Mouse (Mus musculus): Measurements from ENCODE around the gene Rnf141. TPM values are rescaled to one million over a fixed set of nuclear protein-coding genes. Genes with fewer than 3 reads are reported as not detected.

The Rnf141 gene
- polyA plus RNA-seq, 1 experiment from 2014 or later: 27.1 TPM

GRCm38 (mm10) chr7:110794722-110795121 is 49.5 kb downstream of the Rnf141 start:
- Histone ChIP-seq H3K9me3 (ENCODE audit: control insufficient read depth, low read length) (no peaks in the 10 kb centered on the region), H3K27me3 (ENCODE audit: control insufficient read depth, insufficient read depth, low read length) (no peaks in the 10 kb centered on the region), H3K27ac (ENCODE audit: low read depth, low read length) (no peak overlapping the region), H3K4me3 (ENCODE audit: low read length) (no peak overlapping the region), H3K4me2 (replicated peaks; ENCODE audit: low read depth, low read length) (no peak overlapping the region), H3K9ac (ENCODE audit: low read depth, low read length) (no peak overlapping the region), H3K4me1 (ENCODE audit: control insufficient read depth, insufficient read depth, low read length) (peaks cover 13% of the 10 kb centered on the region), H3K36me3 (ENCODE audit: control insufficient read depth, insufficient read depth, low read length) (no peaks in the 10 kb centered on the region)
- ATAC-seq (ENCODE audit: low FRiP score, low TSS enrichment): no peak
- 54% methylated on average over 4 of the region's 4 CpGs for WGBS

GRCm38 (mm10) chr7:110792834-110793233 is 51.4 kb downstream of the Rnf141 start:
- WGBS: 83% methylated on average over 2 of the region's 2 CpGs
- H3K9ac ChIP-seq (ENCODE audit: low read depth, low read length): no peak overlapping the region
- H3K27ac ChIP-seq (ENCODE audit: low read depth, low read length): no peak overlapping the region
- no peaks in the 10 kb centered on the region for H3K27me3 ChIP-seq (ENCODE audit: control insufficient read depth, insufficient read depth, low read length)
- ATAC-seq (ENCODE audit: low FRiP score, low TSS enrichment): no peak
- H3K9me3 ChIP-seq (ENCODE audit: control insufficient read depth, low read length): no peaks in the 10 kb centered on the region
- no peaks in the 10 kb centered on the region for H3K36me3 ChIP-seq (ENCODE audit: control insufficient read depth, insufficient read depth, low read length)
- H3K4me3 ChIP-seq (ENCODE audit: low read length): no peak overlapping the region
- H3K4me1 ChIP-seq (ENCODE audit: control insufficient read depth, insufficient read depth, low read length): peaks cover 9% of the 10 kb centered on the region
- no peak overlapping the region for H3K4me2 ChIP-seq (replicated peaks; ENCODE audit: low read depth, low read length)

- WGBS: 80% methylated on average over 5 of the region's 5 CpGs
- no peaks in the 10 kb centered on the region for H3K36me3 ChIP-seq (ENCODE audit: control insufficient read depth, insufficient read depth, low read length)
- no peaks in the 10 kb centered on the region for H3K9me3 ChIP-seq (ENCODE audit: control insufficient read depth, low read length)
- H3K9ac ChIP-seq (ENCODE audit: low read depth, low read length): no peak overlapping the region
- ATAC-seq (ENCODE audit: low FRiP score, low TSS enrichment): no peak
- H3K4me2 ChIP-seq (replicated peaks; ENCODE audit: low read depth, low read length): no peak overlapping the region
- H3K4me3 ChIP-seq (ENCODE audit: low read length): no peak overlapping the region
- H3K27ac ChIP-seq (ENCODE audit: low read depth, low read length): no peak overlapping the region
- no peaks in the 10 kb centered on the region for H3K27me3 ChIP-seq (ENCODE audit: control insufficient read depth, insufficient read depth, low read length)
- peaks cover 6% of the 10 kb centered on the region; the same call in 1 of the 2 replicates for H3K4me1 ChIP-seq (ENCODE audit: control insufficient read depth, insufficient read depth, low read length)
These were observed 52.1 kb downstream of the Rnf141 start for GRCm38 (mm10) chr7:110792201-110792600.

- no peaks in the 10 kb centered on the region for H3K9me3 ChIP-seq (ENCODE audit: control insufficient read depth, low read length)
- H3K27me3 ChIP-seq (ENCODE audit: control insufficient read depth, insufficient read depth, low read length): no peaks in the 10 kb centered on the region
- ATAC-seq (ENCODE audit: low FRiP score, low TSS enrichment): peak; percentile 35; the same call in 1 of the 2 replicates
- H3K4me1 ChIP-seq (ENCODE audit: control insufficient read depth, insufficient read depth, low read length): peaks cover 9% of the 10 kb centered on the region; the same call in 1 of the 2 replicates
- WGBS: 48% methylated on average over 8 of the region's 8 CpGs
- H3K4me2 ChIP-seq (replicated peaks; ENCODE audit: low read depth, low read length): no peak overlapping the region
- no peak overlapping the region for H3K27ac ChIP-seq (ENCODE audit: low read depth, low read length)
- no peak overlapping the region for H3K4me3 ChIP-seq (ENCODE audit: low read length)
- H3K36me3 ChIP-seq (ENCODE audit: control insufficient read depth, insufficient read depth, low read length): no peaks in the 10 kb centered on the region
- no peak overlapping the region for H3K9ac ChIP-seq (ENCODE audit: low read depth, low read length)
These were observed 53.4 kb downstream of the Rnf141 start for GRCm38 (mm10) chr7:110790878-110791277.

GRCm38 (mm10) chr7:110787310-110787709 is 56.9 kb downstream of the Rnf141 start:
- ATAC-seq (ENCODE audit: low FRiP score, low TSS enrichment): no peak
- Histone ChIP-seq H3K9ac (ENCODE audit: low read depth, low read length) (no peak overlapping the region), H3K4me1 (ENCODE audit: control insufficient read depth, insufficient read depth, low read length) (peaks cover 23% of the 10 kb centered on the region), H3K9me3 (ENCODE audit: control insufficient read depth, low read length) (no peaks in the 10 kb centered on the region), H3K27ac (ENCODE audit: low read depth, low read length) (no peak overlapping the region), H3K4me3 (ENCODE audit: low read length) (no peak overlapping the region), H3K4me2 (replicated peaks; ENCODE audit: low read depth, low read length) (no peak overlapping the region), H3K27me3 (ENCODE audit: control insufficient read depth, insufficient read depth, low read length) (no peaks in the 10 kb centered on the region), H3K36me3 (ENCODE audit: control insufficient read depth, insufficient read depth, low read length) (no peaks in the 10 kb centered on the region)
- WGBS: 81% methylated on average over 6 of the region's 6 CpGs

- ATAC-seq (ENCODE audit: low FRiP score, low TSS enrichment): peak; percentile 68
- Histone ChIP-seq H3K4me1 (ENCODE audit: control insufficient read depth, insufficient read depth, low read length) (peaks cover 25% of the 10 kb centered on the region), H3K27me3 (ENCODE audit: control insufficient read depth, insufficient read depth, low read length) (no peaks in the 10 kb centered on the region), H3K4me2 (replicated peaks; ENCODE audit: low read depth, low read length) (no peak overlapping the region), H3K9ac (ENCODE audit: low read depth, low read length) (no peak overlapping the region), H3K9me3 (ENCODE audit: control insufficient read depth, low read length) (no peaks in the 10 kb centered on the region), H3K27ac (ENCODE audit: low read depth, low read length) (peak overlapping the region; percentile 48; the same call in 1 of the 2 replicates), H3K36me3 (ENCODE audit: control insufficient read depth, insufficient read depth, low read length) (no peaks in the 10 kb centered on the region), H3K4me3 (ENCODE audit: low read length) (no peak overlapping the region)
- WGBS: 31% methylated on average over 3 of the region's 3 CpGs
These were observed 58.5 kb downstream of the Rnf141 start for GRCm38 (mm10) chr7:110785741-110786146.

GRCm38 (mm10) chr7:110784965-110785364 is 59.3 kb downstream of the Rnf141 start:
- H3K9me3 ChIP-seq (ENCODE audit: control insufficient read depth, low read length): no peaks in the 10 kb centered on the region
- H3K9ac ChIP-seq (ENCODE audit: low read depth, low read length): no peak overlapping the region
- peak; percentile 1; the same call in 1 of the 2 replicates for ATAC-seq (ENCODE audit: low FRiP score, low TSS enrichment)
- peak overlapping the region; percentile 32; the same call in 1 of the 2 replicates for H3K27ac ChIP-seq (ENCODE audit: low read depth, low read length)
- H3K4me3 ChIP-seq (ENCODE audit: low read length): no peak overlapping the region
- H3K27me3 ChIP-seq (ENCODE audit: control insufficient read depth, insufficient read depth, low read length): no peaks in the 10 kb centered on the region
- peaks cover 25% of the 10 kb centered on the region for H3K4me1 ChIP-seq (ENCODE audit: control insufficient read depth, insufficient read depth, low read length)
- no peak overlapping the region for H3K4me2 ChIP-seq (replicated peaks; ENCODE audit: low read depth, low read length)
- WGBS: 49% methylated on average over 8 of the region's 8 CpGs
- H3K36me3 ChIP-seq (ENCODE audit: control insufficient read depth, insufficient read depth, low read length): no peaks in the 10 kb centered on the region

- H3K9ac ChIP-seq (ENCODE audit: low read depth, low read length): no peak overlapping the region
- no peak overlapping the region for H3K4me2 ChIP-seq (replicated peaks; ENCODE audit: low read depth, low read length)
- H3K9me3 ChIP-seq (ENCODE audit: control insufficient read depth, low read length): no peaks in the 10 kb centered on the region
- no peak for ATAC-seq (ENCODE audit: low FRiP score, low TSS enrichment)
- H3K36me3 ChIP-seq (ENCODE audit: control insufficient read depth, insufficient read depth, low read length): no peaks in the 10 kb centered on the region
- 25% methylated on average over 10 of the region's 10 CpGs for WGBS
- H3K27me3 ChIP-seq (ENCODE audit: control insufficient read depth, insufficient read depth, low read length): no peaks in the 10 kb centered on the region
- H3K27ac ChIP-seq (ENCODE audit: low read depth, low read length): no peak overlapping the region
- H3K4me1 ChIP-seq (ENCODE audit: control insufficient read depth, insufficient read depth, low read length): peaks cover 25% of the 10 kb centered on the region
- H3K4me3 ChIP-seq (ENCODE audit: low read length): no peak overlapping the region
These were observed 61.3 kb downstream of the Rnf141 start for GRCm38 (mm10) chr7:110782845-110783478.

- ATAC-seq (ENCODE audit: low FRiP score, low TSS enrichment): no peak
- Histone ChIP-seq H3K9me3 (ENCODE audit: control insufficient read depth, low read length) (no peaks in the 10 kb centered on the region), H3K4me3 (ENCODE audit: low read length) (no peak overlapping the region), H3K9ac (ENCODE audit: low read depth, low read length) (no peak overlapping the region), H3K36me3 (ENCODE audit: control insufficient read depth, insufficient read depth, low read length) (no peaks in the 10 kb centered on the region), H3K27ac (ENCODE audit: low read depth, low read length) (no peak overlapping the region), H3K4me2 (replicated peaks; ENCODE audit: low read depth, low read length) (no peak overlapping the region), H3K27me3 (ENCODE audit: control insufficient read depth, insufficient read depth, low read length) (no peaks in the 10 kb centered on the region), H3K4me1 (ENCODE audit: control insufficient read depth, insufficient read depth, low read length) (peaks cover 24% of the 10 kb centered on the region)
- 52% methylated on average over 7 of the region's 7 CpGs for whole genome bisulfite sequencing
These were observed 62.1 kb downstream of the Rnf141 start for GRCm38 (mm10) chr7:110782135-110782534.
